Mouse (Mus musculus) cerebellum, adult (tissue): Measurements from ENCODE around the gene Wdr4.

Experiments
- ATAC-seq: cut with Nextera tagmentation; 2 replicates; pipeline ENCODE4 v1.9.2; 2017; ENCODE audit warnings: mild to moderate bottlenecking, moderate library complexity, mixed read lengths; ENCODE audit not compliant: insufficient number of reproducible peaks, low FRiP score, low TSS enrichment

Wdr4 gene

GRCm38 (mm10) chr17:31451179-31451708 lies 68.5 kb downstream of the Wdr4 start:
- ATAC-seq: no peak

DNA sequence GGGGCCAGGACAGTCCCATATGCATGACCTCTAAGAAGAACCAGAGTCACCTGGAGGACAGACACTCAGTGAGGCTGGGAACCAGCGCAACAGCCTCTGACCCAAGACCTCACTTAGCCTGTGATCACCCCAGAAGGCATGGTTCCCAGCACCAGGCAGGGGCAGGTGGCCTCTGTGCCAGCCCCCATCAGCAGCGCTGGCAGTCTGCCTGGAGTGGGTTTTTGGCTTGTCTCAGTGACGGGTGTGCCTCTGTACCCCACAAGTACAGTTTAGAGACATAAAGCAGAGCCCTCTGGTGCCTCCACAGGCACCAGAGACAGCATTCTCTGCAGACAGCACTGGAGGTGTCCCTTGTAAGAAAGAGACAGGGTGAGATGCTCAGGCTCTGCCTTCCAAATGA lies 69.6 kb downstream of the Wdr4 start:
- no peak for ATAC-seq

GRCm38 (mm10) chr17:31448519-31448918 lies 71.3 kb downstream of the Wdr4 start:
- no peak for ATAC-seq

DNA sequence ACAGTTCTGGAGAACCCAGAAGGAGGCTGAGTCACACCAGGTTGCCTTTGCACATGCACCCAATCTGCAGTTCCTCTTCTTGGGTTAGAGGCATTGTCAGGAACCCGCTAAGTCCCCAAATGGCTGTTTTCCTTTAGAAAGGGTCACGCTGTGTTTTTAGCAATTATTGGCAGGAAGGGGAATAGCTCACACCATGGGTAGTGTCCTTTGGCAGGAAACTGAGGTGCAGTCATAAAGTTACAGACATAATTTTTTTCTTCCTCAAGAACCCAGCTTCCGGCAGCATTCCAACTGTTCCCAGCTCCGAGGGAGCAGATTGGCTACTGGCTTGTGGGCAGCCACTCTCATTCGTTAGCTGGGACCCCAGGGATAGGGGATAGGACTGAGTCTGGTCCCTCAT lies 72.0 kb downstream of the Wdr4 start:
- no peak for ATAC-seq

DNA sequence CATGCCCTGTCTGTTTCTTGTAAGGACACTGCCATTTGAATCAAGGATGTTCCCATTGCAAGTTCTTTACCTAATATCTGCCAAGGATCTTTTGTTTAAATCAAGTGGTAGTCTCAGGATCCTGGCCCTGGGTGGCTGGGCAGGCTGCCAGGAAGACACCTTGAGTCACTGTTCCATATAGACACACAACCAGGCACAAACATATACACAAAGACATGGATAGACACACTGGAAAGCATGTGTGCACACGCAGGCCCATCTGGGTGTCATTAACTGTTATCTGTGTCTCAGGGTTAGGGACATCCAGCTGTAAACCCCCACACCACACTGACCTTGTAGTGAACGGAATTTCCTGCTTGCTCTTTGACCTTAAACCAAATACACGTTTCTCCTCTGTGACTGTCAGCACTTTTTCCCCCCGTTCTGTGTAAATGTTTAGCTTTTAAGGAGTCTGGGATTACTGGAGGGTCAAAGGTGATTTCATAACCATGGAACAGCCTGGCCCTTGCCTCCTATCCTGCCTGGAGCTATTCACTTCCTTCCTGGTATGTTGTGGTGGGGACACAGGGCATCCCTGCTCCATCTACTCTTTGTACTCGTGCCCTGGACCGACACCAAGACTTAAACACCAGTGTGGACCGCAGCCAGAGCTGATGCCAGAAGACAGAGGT lies 74.6 kb downstream of the Wdr4 start:
- ATAC-seq: no peak
